Mouse (Mus musculus) yolk sac, embryonic 10.5 days (tissue): ENCODE measurements around the gene 1700024P04Rik.
A peak's percentile ranks its signal among the peaks of the same experiment; 100 is the strongest.
"Not testable (repeated sequence)": the region's sequence is repeated elsewhere in the genome, so short reads cannot be mapped to it uniquely, and the experiment has no call there.

Experiments used
- DNase-seq: peaks from one replicate; pipeline ENCODE4 v3.0.0-alpha.2; 2017; ENCODE audit warnings: low spot score

1700024P04Rik gene

GRCm38 (mm10) chr13:98984465-98984864 lies at the start of gene 1700024P04Rik:
Gene 1700024P04Rik, minus strand, starts transcription at chr13:98984565.
- no peak for DNase-seq

GRCm38 (mm10) chr13:99031223-99032216 lies 47.2 kb upstream of the 1700024P04Rik start:
- no peak for DNase-seq

GRCm38 (mm10) chr13:99030579-99031200 lies 46.3 kb upstream of the 1700024P04Rik start:
- no peak for DNase-seq

GRCm38 (mm10) chr13:99025268-99025667 lies 40.9 kb upstream of the 1700024P04Rik start:
- DNase-seq = no peak

- DNase-seq = no peak
Observed at GRCm38 (mm10) chr13:99022036-99022435, 37.7 kb upstream of the 1700024P04Rik start.

- DNase-seq = no peak
Observed at GRCm38 (mm10) chr13:99021181-99021580, 36.8 kb upstream of the 1700024P04Rik start.

GRCm38 (mm10) chr13:99019831-99020669 lies 35.7 kb upstream of the 1700024P04Rik start:
- DNase-seq = peak; percentile 19

GRCm38 (mm10) chr13:99018526-99019201 lies 34.3 kb upstream of the 1700024P04Rik start:
- DNase-seq = peak; percentile 65

GRCm38 (mm10) chr13:99016696-99017095 lies 32.3 kb upstream of the 1700024P04Rik start:
- no peak for DNase-seq

- no peak for DNase-seq
Observed at GRCm38 (mm10) chr13:99012891-99013290, 28.5 kb upstream of the 1700024P04Rik start.

GRCm38 (mm10) chr13:99008013-99008412 lies 23.6 kb upstream of the 1700024P04Rik start:
- no peak for DNase-seq

GRCm38 (mm10) chr13:99006389-99007099 lies 22.2 kb upstream of the 1700024P04Rik start:
- no peak for DNase-seq

- not testable (repeated sequence) for DNase-seq
Observed at GRCm38 (mm10) chr13:99001652-99002051, 17.3 kb upstream of the 1700024P04Rik start.

- DNase-seq = no peak
Observed at GRCm38 (mm10) chr13:98997025-98997424, 12.7 kb upstream of the 1700024P04Rik start.

- DNase-seq = no peak
Observed at GRCm38 (mm10) chr13:98977070-98977785, 7.1 kb downstream of the 1700024P04Rik start.

- DNase-seq = not testable (repeated sequence)
Observed at GRCm38 (mm10) chr13:98976022-98976421, 8.3 kb downstream of the 1700024P04Rik start.

- DNase-seq = no peak
Observed at GRCm38 (mm10) chr13:98972090-98972489, 12.3 kb downstream of the 1700024P04Rik start.

- no peak for DNase-seq
Observed at GRCm38 (mm10) chr13:98971641-98972040, 12.7 kb downstream of the 1700024P04Rik start.

- no peak for DNase-seq
Observed at GRCm38 (mm10) chr13:98968517-98968916, 15.8 kb downstream of the 1700024P04Rik start.

GRCm38 (mm10) chr13:98967942-98968341 lies 16.4 kb downstream of the 1700024P04Rik start:
- no peak for DNase-seq
